Mouse (Mus musculus) 3T3-L1 (cell line): ENCODE results near the gene Edf1.
"Not testable (repeated sequence)": the region's sequence is repeated elsewhere in the genome, so short reads cannot be mapped to it uniquely, and the experiment has no call there.

Experiments
- DNase-seq: peaks from one replicate; pipeline ENCODE4 v3.0.0-alpha.2; 2015; ENCODE audit warnings: low read depth, low spot score

Edf1 gene

DNA sequence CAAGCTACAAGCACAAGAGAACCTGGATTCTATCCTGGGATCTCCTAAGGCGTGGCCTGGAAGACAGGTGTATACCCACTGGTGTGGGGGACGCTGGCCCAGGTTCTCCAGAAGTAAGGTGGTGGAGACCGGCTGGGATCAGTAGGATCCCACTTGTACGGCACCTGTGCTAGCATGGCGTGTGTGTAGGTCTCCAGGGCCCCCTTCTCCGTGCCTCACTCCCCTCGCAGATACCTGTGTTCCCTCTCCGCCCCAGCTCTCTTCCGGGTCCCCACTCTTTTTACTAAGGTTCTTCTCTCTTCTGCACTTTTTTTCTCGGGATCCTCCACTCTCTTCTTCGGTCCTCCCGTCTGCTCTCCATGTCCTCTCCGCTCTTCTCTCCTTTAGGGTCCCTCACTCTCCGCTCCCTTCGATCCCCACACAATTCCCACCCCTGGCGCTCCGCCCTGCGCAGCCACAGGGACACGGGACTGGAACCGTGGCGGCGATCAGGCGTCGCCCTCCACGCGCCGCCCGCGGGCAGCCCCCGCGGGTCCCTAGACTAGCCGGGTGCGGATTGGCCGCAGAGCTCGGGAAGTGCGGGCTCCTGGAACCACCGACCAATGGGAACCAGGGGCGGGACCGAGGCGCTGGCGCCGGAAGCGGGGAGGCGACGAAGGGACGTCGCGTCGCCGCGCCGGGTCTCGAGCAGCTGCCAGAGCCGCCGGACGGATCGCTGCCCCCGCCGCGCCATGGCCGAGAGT is at the start of gene Edf1:
Edf1 (plus strand) TSS at position 627 of the 743 bp plus-strand sequence.
- peak; percentile 77 for DNase-seq

DNA sequence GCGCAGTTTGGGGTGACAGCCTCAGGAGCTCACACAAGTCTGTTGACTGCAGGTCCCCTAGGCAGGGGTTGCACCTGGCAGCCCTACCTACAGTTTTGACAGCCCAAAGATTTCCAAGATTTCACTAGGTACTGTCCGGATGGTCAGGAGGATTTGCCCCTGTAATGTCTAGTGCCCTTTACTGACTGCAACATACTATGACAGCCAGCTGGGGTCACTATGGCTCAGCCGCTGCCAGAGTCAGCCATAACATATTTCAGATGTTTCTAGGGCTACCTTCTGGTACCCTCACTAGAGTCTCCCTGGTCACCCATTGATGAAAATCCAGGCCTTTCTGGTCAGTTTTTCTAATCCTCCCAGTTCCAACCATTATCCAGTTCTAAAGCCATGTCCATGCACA is 47.7 kb upstream of the Edf1 start:
- peak; percentile 46 for DNase-seq

DNA sequence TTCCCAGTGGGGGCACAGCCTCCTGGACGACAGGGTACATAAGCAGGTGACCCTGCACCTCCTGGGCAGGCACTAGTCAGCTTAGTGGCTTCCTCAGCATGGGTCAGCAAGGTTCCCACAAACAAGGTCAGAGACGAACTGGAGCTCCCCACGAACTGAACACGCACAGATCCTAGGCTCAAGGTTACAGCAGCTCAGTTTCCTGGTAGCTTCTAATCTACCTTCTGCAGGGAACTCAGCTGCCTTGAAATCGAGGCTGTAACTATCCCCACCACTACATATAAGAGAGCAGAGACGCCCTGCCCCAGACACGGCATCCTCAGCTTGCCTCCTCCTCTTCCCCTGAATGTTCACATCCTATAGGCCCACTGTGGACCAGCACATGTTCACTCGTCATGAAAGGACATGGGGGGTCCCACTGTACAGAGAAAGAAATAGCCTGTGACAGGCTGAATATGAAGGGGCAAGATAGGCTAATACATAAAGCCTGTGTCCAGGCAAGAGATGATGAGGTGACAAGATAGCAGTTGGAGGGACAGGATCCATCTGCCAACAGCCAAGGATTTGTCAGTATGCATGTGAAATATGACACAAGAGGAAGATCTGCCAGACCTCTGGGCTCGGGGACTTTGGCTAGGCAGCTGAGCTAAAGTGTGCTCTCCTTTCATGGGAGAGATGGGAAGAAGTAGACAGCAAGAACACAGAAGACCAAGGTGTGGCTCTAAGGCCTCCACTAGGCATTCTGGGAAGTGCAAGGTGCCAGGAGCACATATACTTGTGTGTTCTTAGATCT is 30.9 kb upstream of the Edf1 start:
- DNase-seq, result no peak

DNA sequence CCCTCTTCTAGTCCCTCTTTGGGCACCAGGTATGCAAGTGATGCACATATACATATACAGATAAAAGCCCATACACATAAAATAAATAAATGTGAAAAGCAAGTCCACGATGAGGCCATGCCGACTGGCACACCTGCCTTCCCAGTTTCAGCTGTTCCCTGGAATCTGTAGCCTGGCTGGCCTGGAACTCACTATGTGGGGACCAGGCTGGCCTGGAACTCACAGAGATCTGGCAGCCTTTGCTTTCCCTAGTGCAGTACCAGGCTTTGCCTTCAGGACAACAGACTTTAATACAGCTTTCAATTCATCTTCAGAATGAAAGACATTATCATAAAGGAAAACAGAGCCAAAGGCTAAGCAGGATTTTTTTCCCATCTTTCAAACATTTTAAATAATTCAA is 23.9 kb upstream of the Edf1 start:
- peak; percentile 79 for DNase-seq

DNA sequence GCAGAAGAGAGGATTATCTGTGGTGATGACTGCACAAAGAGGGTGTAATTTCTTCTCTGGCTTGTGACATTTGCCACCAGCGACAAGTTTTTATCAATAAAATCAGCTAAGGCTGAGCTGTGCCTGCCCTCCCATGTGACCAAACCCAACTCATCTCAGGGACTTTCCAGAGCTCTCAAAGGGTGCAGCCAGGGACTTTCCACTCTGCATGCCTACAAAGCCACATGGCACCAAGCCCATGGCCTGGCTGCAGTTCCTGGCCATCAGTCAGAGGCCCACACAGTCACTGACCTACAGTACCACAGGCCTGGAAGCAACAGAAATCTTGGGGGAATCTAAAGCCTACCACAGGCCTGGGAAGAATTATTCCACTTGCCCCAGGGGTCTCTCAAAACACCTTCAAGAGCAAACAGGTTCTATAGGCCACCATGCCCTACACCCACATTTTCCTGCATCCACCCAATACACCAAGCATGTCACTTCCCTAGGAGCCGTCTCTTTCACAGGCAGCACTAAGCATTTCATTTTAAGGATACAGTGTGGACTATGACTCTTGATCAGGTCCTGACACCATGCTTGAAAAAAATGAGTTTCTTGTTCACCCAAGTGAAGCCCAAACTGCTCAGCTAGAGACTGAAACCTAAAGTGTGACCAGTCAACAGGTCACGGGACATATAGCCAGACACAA is 23.3 kb upstream of the Edf1 start:
- peak; percentile 99 for DNase-seq

DNA sequence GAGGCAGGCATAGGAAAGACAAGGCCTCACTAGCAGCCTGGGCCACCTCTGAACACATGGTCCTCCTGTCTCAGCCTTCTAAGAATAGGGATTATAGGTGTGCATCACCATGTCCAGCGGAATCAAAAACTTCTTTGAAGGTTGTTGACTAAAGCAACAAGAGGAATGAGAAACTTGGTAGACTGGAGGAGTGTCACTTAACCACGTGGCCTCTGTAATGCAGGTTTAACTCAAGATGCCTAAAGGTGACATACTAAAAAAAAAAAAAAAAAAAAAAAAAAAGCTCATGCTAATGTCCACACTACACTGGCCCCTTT is 22.8 kb upstream of the Edf1 start:
- no peak for DNase-seq

DNA sequence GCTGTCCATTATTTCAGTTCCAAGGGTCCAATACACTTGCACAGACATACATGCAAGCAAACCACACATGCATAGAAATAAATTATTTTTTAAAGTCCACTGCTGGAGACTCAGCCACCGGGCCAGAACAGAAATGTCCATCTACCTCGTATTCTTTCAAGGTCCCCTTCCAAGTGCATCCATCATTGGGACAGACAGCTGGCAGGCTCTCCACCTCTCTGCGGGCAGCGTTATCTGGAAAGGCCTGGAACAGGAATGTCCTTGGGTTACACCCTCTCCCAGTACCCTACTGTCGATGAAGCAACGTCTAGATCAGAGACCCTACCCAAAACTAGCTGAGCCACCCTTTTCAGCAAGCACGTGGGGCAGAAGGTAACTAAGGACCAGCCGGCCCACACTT is 21.1 kb upstream of the Edf1 start:
- no peak for DNase-seq

DNA sequence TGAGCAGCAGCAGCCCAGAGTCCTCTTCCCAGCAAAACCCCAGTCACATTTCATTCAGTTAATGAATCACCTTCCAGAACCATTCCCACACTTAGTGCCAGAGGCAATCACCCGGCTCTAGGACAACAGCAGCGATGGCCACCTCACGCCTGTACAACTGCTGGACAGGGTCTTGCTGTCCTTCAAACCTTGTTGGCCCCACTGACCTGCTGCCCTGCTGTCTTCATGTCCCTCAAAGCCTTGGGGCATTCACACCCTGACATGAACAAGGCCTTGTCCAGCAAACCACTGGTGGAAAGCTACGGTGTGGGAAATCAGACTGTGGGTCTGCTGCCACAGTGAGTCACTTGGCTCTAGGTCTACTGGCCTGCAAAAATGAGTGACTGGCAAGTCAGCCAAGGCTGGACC is 17.1 kb upstream of the Edf1 start:
- DNase-seq, result peak; percentile 79

DNA sequence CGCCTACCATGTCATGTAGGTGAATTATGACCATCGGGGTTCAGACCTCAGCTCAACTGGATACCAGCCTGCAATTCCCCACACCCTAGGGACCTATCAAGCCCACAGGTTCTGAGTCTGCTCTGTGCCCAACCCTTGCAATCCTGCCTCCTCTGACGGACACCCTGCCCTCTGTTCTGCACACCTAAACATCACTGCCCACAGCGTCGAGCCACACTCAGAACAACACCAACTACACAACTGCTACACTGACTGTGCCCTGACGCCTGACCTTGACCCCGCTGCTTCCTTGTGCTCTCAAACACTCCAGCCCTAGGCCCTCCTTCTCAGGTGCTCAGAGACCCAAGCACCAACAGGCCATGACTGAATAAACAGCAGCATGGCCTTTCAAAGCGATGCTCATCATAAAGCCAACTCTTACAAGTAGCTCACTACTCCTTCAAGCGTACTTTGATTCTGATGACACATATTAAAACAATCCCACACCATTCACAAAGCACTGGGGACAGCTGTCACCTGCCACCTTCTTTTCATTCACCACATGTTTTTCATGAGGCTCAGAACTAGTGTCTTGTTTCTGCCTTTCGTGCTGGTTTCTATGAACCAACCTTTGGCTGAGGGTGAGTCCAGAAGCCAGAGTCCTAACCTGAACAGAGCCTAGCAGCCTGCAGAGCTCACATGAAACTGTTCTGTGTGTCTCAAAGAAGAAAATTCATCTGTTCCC is 15.8 kb upstream of the Edf1 start:
- DNase-seq, result no peak

DNA sequence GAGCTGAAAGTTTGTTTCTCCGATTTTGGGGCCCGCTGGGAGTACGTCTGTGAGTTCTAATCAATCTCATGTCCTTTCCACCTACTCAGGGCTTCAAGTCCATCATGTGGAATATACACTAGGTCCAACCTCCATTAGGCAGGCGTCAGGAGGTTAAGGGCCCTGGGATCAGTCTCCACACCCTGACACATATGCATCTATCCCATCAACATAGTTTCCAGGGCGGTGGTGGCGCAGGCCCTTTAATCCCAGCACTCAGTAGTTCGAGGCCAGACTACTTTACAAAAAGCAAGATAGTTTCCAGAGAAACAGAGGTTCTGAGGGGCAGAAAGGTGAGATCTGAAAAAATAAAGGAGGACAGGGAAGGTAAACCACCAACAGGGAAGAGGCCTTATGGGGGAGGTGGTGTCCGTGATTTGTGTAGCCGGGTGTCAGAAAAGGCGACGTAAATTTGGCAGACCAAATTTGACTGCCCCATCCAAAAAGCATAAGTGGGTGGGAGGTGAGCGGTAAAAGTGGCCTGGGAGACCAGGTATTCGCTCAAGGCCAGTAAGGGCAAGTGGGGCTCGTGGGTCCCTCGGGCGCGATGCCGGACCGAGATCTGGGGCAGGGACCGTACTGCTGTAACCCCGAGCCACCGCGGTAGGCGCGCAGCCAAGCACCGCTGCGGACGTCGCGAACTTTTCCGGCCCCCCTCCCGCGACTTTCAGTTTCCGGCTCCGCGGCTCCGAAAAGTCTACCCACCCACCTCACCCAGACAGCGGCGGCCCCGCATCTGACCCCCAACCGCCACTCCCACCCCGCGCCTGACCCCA is 11.4 kb upstream of the Edf1 start:
- DNase-seq, result no peak

DNA sequence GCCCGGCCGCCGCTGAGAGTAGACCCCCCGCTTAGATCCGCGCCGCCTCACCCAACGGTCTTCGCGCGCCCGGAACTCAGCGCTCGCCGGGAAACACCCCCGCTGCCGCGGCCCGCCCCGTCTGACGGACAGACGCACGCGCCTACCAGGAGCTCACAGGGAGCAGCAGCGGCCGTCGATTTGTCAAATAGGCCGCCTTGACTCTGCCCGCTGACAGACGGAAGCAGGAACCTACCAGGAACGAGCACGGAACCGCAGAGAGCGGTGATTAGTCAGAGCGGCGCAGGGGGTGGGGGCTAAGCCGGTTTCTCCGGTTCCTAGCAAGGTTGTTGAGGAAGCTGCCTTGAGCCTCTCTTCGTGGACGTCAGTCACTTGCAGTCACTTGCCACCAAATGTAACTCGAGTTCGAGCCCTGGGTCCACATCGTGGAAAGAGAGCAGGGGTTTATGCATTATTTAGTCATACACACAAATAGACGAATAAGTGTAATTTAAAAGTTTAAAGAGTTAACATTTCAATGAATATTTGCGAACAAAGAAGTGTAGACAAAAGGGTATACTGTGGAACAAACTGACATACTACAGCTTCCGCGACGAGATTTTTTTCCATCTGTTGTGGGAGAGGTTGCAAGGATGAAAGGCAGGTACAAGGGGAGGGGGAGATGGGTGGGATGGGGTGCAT is 10.7 kb upstream of the Edf1 start, which contains the start of gene Traf2:
Traf2 (minus strand) TSS at position 130 of the 681 bp plus-strand sequence.
- DNase-seq, result peak; percentile 98

DNA sequence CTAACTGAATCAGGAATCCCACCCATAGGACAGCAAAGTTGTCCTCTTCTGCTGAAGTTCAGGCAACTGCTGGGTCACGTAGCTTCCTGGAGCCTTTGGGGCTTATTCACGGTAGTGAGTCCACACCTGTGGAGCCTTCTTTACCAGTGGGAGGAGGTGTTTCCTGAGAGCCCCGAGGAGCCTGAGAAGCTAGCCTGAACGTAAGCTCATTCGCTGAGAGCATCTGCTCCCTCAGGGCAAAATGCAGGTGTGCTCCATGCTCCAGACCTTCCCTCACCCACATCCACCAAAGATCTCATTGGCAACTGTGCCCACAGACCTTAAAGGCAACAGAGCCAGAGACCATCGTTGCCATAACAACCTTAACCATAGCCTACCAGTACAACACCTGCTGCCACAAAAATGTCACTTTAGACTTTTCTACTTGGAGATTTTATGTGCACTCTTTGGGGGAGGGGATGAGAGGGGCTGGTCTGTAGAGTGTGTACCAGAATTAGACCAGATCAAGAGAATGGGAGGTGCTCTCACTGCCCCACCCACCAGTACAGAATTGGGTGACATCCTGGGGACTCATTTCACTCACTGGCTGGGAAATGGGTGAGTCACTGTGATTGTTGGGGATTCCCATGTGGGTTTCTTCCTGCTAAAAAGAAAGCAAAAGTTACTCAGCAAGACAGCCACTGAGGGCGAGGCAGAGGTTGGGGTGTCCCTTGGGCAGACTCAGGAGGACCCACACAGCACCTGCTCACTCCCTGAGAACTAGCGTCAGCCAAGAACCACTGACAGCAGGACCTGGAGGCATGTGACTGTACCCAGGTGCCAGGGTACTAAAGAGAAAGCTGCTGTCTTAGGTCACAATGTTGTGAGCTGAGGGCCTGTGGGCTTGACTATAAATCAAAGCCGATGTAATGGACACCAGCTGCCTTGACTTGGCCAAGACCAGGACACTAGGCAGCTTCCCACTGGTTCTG is 8.3 kb upstream of the Edf1 start:
- peak; percentile 81 for DNase-seq

DNA sequence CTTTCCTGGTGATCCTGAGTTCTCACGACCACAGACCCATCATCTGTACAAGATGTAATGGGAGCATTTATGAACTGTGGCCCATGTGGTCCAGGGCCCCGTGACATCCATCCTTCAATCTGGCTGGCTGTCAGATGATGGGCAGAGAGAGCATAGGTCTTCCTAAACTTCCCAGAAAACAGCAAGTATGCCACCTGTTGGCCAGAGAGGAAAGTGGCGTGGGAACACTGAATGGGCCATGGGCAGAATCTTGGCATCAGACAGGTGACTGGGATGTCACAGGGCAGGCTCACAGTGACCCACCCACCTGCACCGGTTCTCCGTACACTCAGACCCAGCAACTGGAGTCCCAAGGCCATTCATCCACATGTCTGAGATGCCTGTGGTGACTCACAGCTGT is 6.5 kb upstream of the Edf1 start:
- peak; percentile 79 for DNase-seq

DNA sequence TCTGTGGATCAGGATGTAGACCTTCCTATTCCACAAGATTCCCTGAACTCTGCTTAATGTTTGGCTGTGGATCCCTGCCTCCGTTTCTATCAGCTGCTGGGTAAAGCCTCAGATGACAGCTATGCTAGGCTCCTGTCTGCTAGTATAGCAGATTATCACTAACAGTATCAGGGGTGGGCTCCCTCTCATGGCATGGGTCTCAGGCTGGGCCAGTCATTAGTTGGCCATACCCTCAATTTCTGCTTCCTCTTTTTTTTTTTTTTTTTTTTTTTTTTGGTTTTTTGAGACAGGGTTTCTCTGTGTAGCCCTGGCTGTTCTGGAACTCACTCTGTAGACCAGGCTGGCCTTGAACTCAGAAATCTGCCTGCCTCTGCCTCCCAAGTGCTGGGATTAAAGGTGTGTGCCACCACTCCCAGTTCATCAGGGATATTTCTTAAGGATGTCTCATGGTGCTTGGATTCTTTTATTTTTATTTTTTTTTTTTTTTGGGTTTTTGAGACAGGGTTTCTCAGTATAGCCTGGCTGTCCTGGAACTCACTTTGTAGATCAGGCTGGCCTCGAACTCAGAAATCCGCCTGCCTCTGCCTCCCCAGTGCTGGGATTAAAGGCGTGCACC is 4.4 kb upstream of the Edf1 start:
- DNase-seq, result not testable (repeated sequence)

DNA sequence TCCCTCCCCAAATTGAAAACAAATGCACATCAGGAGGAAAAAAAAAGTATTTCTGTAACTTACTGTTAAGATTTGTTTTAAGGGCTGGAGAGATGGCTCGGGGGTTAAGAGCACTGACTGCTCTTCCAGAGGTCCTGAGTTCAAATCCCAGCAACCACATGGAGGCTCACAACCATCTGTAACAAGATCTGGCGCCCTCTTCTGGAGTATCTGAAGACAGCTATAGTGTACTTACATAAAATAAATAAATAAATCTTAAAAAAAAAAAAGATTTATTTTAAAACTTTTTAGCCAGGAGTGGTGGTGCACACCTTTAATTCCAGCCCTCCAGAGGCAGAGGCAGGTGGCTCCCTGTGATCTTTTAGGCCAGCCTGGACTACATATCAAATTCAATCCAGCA is 2.2 kb upstream of the Edf1 start:
- not testable (repeated sequence) for DNase-seq

DNA sequence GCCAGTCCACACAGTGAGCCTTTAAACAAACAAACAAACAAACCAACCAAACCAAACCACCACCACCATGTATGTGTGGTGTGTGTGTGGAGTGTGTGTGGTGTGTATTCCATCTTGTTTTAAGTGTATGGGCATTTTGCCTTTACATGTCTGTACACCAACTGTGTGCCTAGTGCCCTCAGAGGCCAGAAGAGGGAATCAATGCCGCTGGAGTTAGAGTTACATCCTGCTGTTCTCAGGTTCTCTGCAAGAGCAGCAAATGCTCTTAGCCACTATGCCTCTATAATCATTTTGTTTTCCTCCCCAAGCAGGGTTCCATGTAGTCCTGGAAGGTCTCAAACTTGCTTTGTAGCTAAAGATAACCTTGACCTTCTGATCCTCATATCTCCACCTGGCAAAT is 1.4 kb upstream of the Edf1 start:
- no peak for DNase-seq

DNA sequence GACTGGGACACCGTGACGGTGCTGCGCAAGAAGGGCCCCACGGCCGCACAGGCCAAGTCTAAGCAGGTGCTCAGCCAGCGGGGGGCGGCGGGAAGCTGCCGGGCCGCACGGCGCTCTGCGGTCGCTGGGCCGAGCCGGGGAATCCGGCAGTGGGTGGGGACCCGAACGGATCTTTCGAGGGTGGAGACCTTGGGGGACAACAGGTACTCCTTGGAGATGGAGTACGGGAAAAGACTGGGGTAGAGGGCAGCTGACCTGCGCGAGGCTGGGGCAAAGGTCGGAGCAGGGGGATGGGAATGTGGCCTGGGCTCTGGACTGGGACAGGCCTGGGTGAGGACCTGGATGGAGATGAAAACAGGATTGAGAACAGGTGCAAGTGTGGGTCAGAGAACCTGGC is 315 bp downstream of the Edf1 start:
- DNase-seq, result no peak

DNA sequence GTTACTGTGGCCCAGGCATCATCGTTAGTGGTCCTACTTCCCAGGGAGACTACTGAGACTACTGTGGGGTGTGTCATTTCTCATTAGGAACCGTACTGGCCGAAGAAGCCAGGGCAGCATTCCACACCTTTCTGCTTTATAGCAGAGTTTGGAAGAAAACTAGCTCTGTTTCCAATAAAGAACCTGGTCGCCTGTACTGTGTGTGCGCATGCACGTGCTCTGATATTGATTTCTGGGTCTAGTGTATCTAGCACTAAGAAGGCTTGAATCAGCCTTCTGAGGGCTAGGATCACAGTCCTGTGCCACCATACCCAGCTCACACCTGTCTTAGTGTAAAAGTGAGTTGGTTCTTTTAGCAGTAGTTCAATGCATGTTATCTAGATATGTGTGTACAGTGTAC is 1.1 kb downstream of the Edf1 start:
- no peak for DNase-seq

DNA sequence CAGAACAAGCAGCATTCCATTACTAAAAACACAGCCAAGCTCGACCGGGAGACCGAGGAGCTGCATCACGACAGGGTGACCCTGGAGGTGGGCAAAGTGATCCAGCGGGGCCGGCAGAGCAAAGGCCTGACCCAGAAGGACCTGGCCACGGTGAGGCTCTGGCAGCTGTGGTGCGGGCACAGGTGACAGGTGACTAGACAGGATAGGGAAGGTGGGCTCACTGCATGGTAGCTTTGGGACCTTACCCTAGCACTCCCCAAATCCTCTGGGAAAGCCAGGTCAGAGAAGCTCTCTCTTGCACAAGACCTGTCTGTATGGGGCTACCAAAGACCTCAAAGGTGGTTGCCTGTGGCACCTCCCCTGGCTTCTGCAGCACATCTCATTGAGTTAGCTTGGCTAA is 2.9 kb downstream of the Edf1 start:
- no peak for DNase-seq
